Mouse (Mus musculus): ENCODE data around the gene Rilp.

Gene Rilp

DNA sequence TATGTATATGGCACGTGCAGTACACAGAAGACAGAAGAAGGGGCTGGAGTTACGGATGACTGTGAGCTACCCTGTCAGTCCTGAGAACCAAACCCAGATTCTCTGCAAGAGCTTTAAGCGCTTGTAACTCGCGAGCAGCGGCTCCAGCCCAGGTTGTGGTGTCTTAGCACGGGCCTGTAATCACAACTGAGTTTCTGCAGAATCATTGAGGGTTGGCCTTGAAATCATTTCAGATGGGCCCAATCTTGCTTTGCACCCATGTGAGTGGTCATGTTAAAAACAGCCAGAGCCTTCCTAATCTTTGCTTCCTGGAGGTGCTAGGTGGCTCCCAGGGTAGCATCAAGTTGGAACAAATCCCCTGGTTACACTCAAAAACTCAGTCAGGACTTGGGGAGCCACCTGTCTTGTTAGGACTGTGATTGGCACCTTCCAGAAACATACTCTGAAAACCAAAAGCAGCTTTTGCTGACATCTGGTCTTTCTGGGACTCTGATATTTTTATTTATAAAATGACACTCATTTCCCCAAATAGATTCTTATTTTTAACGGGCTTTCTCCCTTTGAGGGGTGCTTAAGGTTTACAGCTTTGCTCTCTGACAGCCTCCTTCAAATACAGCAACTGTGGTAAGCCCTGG is 50.1 kb downstream of the Rilp start:
- no peak for DNase-seq (ENCODE audit: low spot score)

DNA sequence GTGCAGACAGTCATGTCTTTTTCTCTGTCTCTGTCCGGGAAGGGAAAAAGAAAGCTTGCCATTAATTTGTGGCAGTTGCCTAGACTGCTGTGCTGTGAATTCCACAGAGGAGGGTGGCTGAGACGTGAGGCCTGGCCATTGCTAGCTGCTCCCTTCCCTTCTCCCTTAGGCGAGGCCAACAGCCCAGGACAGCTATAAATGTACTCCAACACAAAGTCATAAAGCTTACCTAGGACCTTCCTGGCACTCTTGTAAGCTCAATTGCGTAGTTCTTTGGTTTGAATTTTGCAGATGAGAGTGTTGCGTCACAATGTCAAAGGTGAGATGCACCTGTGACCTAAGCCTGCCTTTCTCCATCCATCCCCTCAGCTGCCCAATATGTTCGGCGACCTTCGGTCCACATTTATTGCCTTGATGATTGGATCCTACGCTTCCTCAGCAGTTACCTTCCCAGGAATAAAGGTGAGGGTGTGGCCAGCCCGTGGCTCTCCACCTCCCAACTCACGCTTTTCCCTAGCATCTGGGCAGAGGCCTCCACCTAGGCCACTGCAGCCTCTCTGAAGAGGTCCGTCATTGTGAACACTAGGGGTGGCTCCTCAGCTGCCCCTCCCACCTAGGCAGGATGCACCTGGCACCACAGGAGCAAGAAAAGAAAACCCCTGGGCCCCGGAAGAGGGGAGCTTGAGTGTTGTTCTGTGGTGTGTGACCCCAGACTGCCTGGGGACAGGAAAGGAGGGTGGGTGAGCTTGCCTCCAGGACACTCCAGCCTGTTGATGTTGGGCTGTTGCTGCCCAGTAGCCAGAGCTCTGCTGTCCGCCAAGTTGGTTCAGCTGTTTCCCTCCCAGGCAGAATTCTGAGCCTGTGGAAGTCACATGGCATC is 50.9 kb downstream of the Rilp start:
- DNase-seq (ENCODE audit: low spot score), result no peak

DNA sequence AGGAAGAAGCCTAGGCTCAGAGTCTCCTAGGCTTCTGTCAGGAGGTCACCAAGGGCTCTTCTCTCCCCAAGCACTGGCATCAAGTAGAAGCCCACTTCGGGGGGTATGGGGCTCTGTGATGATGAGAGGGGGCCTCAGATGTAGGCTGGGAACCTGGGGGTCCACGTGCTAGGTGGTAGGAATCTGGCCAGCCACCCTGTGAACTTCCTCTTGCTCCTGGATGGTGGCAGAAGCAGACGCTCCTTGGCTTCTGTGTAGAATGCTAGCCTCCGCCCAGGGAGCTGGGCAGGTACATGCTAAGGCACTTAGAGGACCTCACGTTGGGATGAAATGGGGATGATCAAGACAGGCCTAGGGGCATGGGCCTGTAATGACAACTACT is 51.5 kb downstream of the Rilp start:
- no peak for DNase-seq (ENCODE audit: low spot score)
